Mouse (Mus musculus): ENCODE results near the gene Chmp4b. TPM values are rescaled to one million over a fixed set of nuclear protein-coding genes. Genes with fewer than 3 reads are reported as not detected.

Gene Chmp4b
- polyA plus RNA-seq, 1 experiment from 2014 or later = 18.4 TPM

DNA sequence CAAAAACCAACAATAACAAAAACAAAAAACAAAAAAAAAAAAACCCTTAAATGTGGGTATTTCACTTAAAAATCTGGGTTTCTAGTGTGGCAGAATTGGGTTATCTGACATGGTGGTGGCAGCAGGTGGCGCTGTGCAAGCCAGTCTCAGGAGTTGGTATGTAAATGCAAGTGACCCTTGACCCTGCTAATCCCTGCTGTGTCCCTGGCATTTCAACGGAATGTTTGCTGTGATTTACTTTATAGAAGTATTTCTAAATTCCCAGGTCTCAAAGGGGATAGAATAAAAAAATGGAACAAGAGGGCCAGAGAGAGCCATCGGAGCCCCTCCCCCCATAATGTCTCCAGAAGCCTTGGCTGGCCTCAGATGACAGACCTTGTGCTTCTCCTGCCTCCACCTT, 3.4 kb upstream of the Chmp4b start:
- H3K4me2 ChIP-seq (replicated peaks; ENCODE audit: low read depth, low read length) = no peak overlapping the region
- H3K36me3 ChIP-seq (ENCODE audit: control insufficient read depth, insufficient read depth, low read length) = no peaks in the 10 kb centered on the region
- ATAC-seq (ENCODE audit: insufficient number of reproducible peaks, insufficient read depth, low FRiP score, low read depth) = no peak
- H3K9me3 ChIP-seq (ENCODE audit: control insufficient read depth, low read depth, low read length) = no peaks in the 10 kb centered on the region; the same call in 1 of the 2 replicates
- H3K27me3 ChIP-seq (ENCODE audit: control insufficient read depth, insufficient read depth, low read length) = no peaks in the 10 kb centered on the region
- no peak overlapping the region for H3K9ac ChIP-seq (replicated peaks; ENCODE audit: low read depth, low read length)
- H3K4me1 ChIP-seq (ENCODE audit: control insufficient read depth, insufficient read depth, low read length) = 0 out of 2 replicates have a peak, but pooled peaks cover 3% of the 10 kb centered on the region
- 15% methylated on average over 3 of the region's 3 CpGs for WGBS
- no peak overlapping the region for H3K27ac ChIP-seq (ENCODE audit: low read length)
- no peak overlapping the region for H3K4me3 ChIP-seq (ENCODE audit: low read depth, low read length)

GRCm38 (mm10) chr2:154650404-154650803, 1.1 kb upstream of the Chmp4b start:
- no peak for ATAC-seq (ENCODE audit: insufficient number of reproducible peaks, insufficient read depth, low FRiP score, low read depth)

DNA sequence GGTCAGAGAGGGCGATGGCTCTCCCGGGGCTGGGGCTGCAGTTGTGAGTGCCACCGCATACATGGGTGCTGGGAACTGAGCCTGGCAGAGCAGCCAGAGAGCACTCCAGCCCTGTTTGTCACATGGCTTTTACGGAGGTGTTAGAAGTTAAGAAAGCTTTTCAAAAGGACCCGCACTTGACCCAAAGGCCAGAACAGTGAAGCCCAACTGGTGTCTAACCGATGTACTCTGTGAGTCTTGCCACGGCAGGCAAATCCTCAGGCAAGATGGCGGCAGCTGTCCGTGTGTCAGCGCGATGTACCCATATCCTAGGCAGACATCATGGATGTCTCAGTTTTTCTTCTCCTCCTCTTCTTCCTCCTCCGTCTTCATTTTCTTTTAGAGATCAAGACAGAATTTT, 3.5 kb downstream of the Chmp4b start:
- Histone ChIP-seq H3K4me1 (ENCODE audit: control insufficient read depth, insufficient read depth, low read length) (peaks cover 11% of the 10 kb centered on the region; the same call in 1 of the 2 replicates), H3K9ac (replicated peaks; ENCODE audit: low read depth, low read length) (no peak overlapping the region), H3K27ac (ENCODE audit: low read length) (no peak overlapping the region), H3K27me3 (ENCODE audit: control insufficient read depth, insufficient read depth, low read length) (no peaks in the 10 kb centered on the region), H3K9me3 (ENCODE audit: control insufficient read depth, low read depth, low read length) (no peaks in the 10 kb centered on the region; the same call in 1 of the 2 replicates), H3K4me3 (ENCODE audit: low read depth, low read length) (no peak overlapping the region), H3K4me2 (replicated peaks; ENCODE audit: low read depth, low read length) (no peak overlapping the region), H3K36me3 (ENCODE audit: control insufficient read depth, insufficient read depth, low read length) (no peaks in the 10 kb centered on the region)
- ATAC-seq (ENCODE audit: insufficient number of reproducible peaks, insufficient read depth, low FRiP score, low read depth) = no peak
- 93% methylated on average over 12 of the region's 12 CpGs for WGBS

More at GRCm38 (mm10) chr2:154650404-154650803, 1.1 kb upstream of the Chmp4b start:
- no peaks in the 10 kb centered on the region for H3K36me3 ChIP-seq (ENCODE audit: control insufficient read depth, insufficient read depth, low read length)
- H3K9ac ChIP-seq (replicated peaks; ENCODE audit: low read depth, low read length) = no peak overlapping the region
- H3K4me2 ChIP-seq (replicated peaks; ENCODE audit: low read depth, low read length) = no peak overlapping the region
- peak overlapping the region; percentile 88; the same call in 1 of the 2 replicates for H3K27ac ChIP-seq (ENCODE audit: low read length)
- no peaks in the 10 kb centered on the region for H3K27me3 ChIP-seq (ENCODE audit: control insufficient read depth, insufficient read depth, low read length)
- H3K9me3 ChIP-seq (ENCODE audit: control insufficient read depth, low read depth, low read length) = no peaks in the 10 kb centered on the region; the same call in 1 of the 2 replicates
- H3K4me3 ChIP-seq (ENCODE audit: low read depth, low read length) = no peak overlapping the region
- 0 out of 2 replicates have a peak, but pooled peaks cover 3% of the 10 kb centered on the region for H3K4me1 ChIP-seq (ENCODE audit: control insufficient read depth, insufficient read depth, low read length)
- WGBS = 86% methylated on average over 3 of the region's 3 CpGs

GRCm38 (mm10) chr2:154655878-154656414, 4.4 kb downstream of the Chmp4b start:
- Histone ChIP-seq H3K4me1 (ENCODE audit: control insufficient read depth, insufficient read depth, low read length) (peaks cover 15% of the 10 kb centered on the region; the same call in 1 of the 2 replicates), H3K27ac (ENCODE audit: low read length) (peak overlapping the region; percentile 59), H3K9me3 (ENCODE audit: control insufficient read depth, low read depth, low read length) (no peaks in the 10 kb centered on the region), H3K27me3 (ENCODE audit: control insufficient read depth, insufficient read depth, low read length) (no peaks in the 10 kb centered on the region), H3K9ac (replicated peaks; ENCODE audit: low read depth, low read length) (no peak overlapping the region; the same call in 1 of the 2 replicates), H3K4me2 (replicated peaks; ENCODE audit: low read depth, low read length) (peak overlapping the region; percentile 46; the same call in 1 of the 2 replicates), H3K4me3 (ENCODE audit: low read depth, low read length) (no peak overlapping the region; the same call in 1 of the 2 replicates), H3K36me3 (ENCODE audit: control insufficient read depth, insufficient read depth, low read length) (peaks cover 5% of the 10 kb centered on the region; the same call in 1 of the 2 replicates)
- ATAC-seq (ENCODE audit: insufficient number of reproducible peaks, insufficient read depth, low FRiP score, low read depth) = no peak
- WGBS = 63% methylated on average over 2 of the region's 2 CpGs

- H3K4me2 ChIP-seq (replicated peaks; ENCODE audit: low read depth, low read length) = peak overlapping the region; percentile 81
- peaks cover 15% of the 10 kb centered on the region; the same call in 1 of the 2 replicates for H3K4me1 ChIP-seq (ENCODE audit: control insufficient read depth, insufficient read depth, low read length)
- ATAC-seq (ENCODE audit: insufficient number of reproducible peaks, insufficient read depth, low FRiP score, low read depth) = peak; percentile 99
- H3K4me3 ChIP-seq (ENCODE audit: low read depth, low read length) = peak overlapping the region; percentile 65
- no peaks in the 10 kb centered on the region for H3K9me3 ChIP-seq (ENCODE audit: control insufficient read depth, low read depth, low read length)
- H3K27ac ChIP-seq (ENCODE audit: low read length) = peak overlapping the region; percentile 90
- WGBS = under 1% methylated on average over 67 of the region's 67 CpGs
- H3K36me3 ChIP-seq (ENCODE audit: control insufficient read depth, insufficient read depth, low read length) = peaks cover 14% of the 10 kb centered on the region
- no peaks in the 10 kb centered on the region for H3K27me3 ChIP-seq (ENCODE audit: control insufficient read depth, insufficient read depth, low read length)
- H3K9ac ChIP-seq (replicated peaks; ENCODE audit: low read depth, low read length) = peak overlapping the region; percentile 90
Measured at GRCm38 (mm10) chr2:154656710-154657485, 5.4 kb downstream of the Chmp4b start.

GRCm38 (mm10) chr2:154657486-154658237, 6.2 kb downstream of the Chmp4b start:
- H3K9me3 ChIP-seq (ENCODE audit: control insufficient read depth, low read depth, low read length) = no peaks in the 10 kb centered on the region
- H3K36me3 ChIP-seq (ENCODE audit: control insufficient read depth, insufficient read depth, low read length) = peaks cover 14% of the 10 kb centered on the region
- ATAC-seq (ENCODE audit: insufficient number of reproducible peaks, insufficient read depth, low FRiP score, low read depth) = no peak
- H3K4me2 ChIP-seq (replicated peaks; ENCODE audit: low read depth, low read length) = peak overlapping the region; percentile 81
- peaks cover 15% of the 10 kb centered on the region; the same call in 1 of the 2 replicates for H3K4me1 ChIP-seq (ENCODE audit: control insufficient read depth, insufficient read depth, low read length)
- no peaks in the 10 kb centered on the region for H3K27me3 ChIP-seq (ENCODE audit: control insufficient read depth, insufficient read depth, low read length)
- H3K4me3 ChIP-seq (ENCODE audit: low read depth, low read length) = peak overlapping the region; percentile 65
- peak overlapping the region; percentile 90 for H3K27ac ChIP-seq (ENCODE audit: low read length)
- peak overlapping the region; percentile 90 for H3K9ac ChIP-seq (replicated peaks; ENCODE audit: low read depth, low read length)
- WGBS = 3% methylated on average over 12 of the region's 12 CpGs

DNA sequence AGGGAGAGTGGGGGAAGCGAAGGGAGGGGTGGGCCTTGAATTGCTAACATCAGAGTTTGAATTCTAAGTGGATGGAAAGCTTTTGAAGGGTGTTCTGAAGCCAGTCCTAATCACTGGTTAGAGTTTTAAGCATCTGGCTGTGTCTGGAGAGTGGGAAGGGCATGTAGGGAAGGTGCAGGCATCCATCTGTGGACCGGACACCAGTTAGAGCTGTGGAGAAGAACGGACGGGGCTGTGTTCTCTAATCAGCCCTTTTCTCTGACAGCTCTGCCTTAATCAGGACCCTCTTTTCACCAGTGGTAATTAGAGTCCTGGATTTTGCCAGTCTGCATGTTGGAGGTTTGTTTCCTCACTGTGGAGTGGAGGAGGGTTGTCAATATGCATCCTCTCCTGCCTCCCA, 7.6 kb downstream of the Chmp4b start:
- Histone ChIP-seq H3K36me3 (ENCODE audit: control insufficient read depth, insufficient read depth, low read length) (peaks cover 14% of the 10 kb centered on the region), H3K4me1 (ENCODE audit: control insufficient read depth, insufficient read depth, low read length) (peaks cover 15% of the 10 kb centered on the region; the same call in 1 of the 2 replicates), H3K9me3 (ENCODE audit: control insufficient read depth, low read depth, low read length) (no peaks in the 10 kb centered on the region), H3K4me2 (replicated peaks; ENCODE audit: low read depth, low read length) (peak overlapping the region; percentile 81), H3K27ac (ENCODE audit: low read length) (no peak overlapping the region), H3K9ac (replicated peaks; ENCODE audit: low read depth, low read length) (no peak overlapping the region), H3K4me3 (ENCODE audit: low read depth, low read length) (0 out of 2 replicates have a peak overlapping the region, but pooled peaks have one; percentile 65), H3K27me3 (ENCODE audit: control insufficient read depth, insufficient read depth, low read length) (no peaks in the 10 kb centered on the region)
- 80% methylated on average over 4 of the region's 4 CpGs for WGBS
- no peak for ATAC-seq (ENCODE audit: insufficient number of reproducible peaks, insufficient read depth, low FRiP score, low read depth)

DNA sequence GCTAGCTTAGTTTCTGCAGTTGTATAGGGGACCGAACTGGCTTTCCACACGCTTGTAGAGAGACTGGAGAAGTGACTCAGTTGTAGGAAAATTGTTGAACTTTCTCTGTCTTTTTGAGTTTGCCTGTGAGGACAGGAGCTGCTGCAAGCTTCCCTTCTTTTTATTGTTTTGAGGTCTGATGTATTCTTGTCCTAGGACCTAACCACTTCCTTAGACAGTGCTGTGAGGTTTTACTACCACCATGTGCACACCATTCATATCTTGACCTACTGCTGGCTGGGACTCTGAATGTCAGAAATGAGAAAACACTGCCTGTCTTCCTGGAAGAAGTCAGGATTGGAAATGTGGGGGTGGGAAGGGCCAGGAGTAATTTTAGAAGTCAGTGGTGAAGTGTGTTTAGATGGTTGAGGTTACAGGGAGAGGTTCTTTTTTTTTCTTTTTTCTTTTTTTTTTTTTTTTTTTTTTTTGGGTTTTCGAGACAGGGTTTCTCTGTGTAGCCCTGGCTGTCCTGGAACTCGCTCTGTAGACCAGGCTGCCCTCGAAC, 8.1 kb downstream of the Chmp4b start:
- Histone ChIP-seq H3K36me3 (ENCODE audit: control insufficient read depth, insufficient read depth, low read length) (peaks cover 14% of the 10 kb centered on the region), H3K9me3 (ENCODE audit: control insufficient read depth, low read depth, low read length) (no peaks in the 10 kb centered on the region), H3K4me1 (ENCODE audit: control insufficient read depth, insufficient read depth, low read length) (peaks cover 15% of the 10 kb centered on the region; the same call in 1 of the 2 replicates), H3K4me3 (ENCODE audit: low read depth, low read length) (0 out of 2 replicates have a peak overlapping the region, but pooled peaks have one; percentile 65), H3K4me2 (replicated peaks; ENCODE audit: low read depth, low read length) (peak overlapping the region; percentile 81; the same call in 1 of the 2 replicates), H3K27me3 (ENCODE audit: control insufficient read depth, insufficient read depth, low read length) (no peaks in the 10 kb centered on the region), H3K9ac (replicated peaks; ENCODE audit: low read depth, low read length) (no peak overlapping the region), H3K27ac (ENCODE audit: low read length) (no peak overlapping the region)
- 91% methylated on average over 5 of the region's 5 CpGs for WGBS
- ATAC-seq (ENCODE audit: insufficient number of reproducible peaks, insufficient read depth, low FRiP score, low read depth) = no peak

All from stomach, embryonic 14.5 days (tissue).